In genomic region chr4:148858194-148858593, GRCm38 (mm10) we compare ENCODE assay signal across 15 mouse cellular contexts. TPM values are rescaled to one million over a fixed set of nuclear protein-coding genes. Genes with fewer than 3 reads are reported as not detected.
A peak's percentile ranks its signal among the peaks of the same experiment; 100 is the strongest.
DNase-seq lines count a peak whose midpoint lies in the region; ATAC-seq and TF ChIP-seq lines count a peak whose summit lies in the region.
"Had no signal": no experiment of that assay in that cellular context is flagged by ENCODE, and none has a peak within 500 bp of the region (broad histone marks: within the 10 kb centered on the region; RNA-seq: fewer than 3 reads in every experiment).

No protein-coding gene starts in this region.

- peak; percentile 54 for DNase-seq in adrenal gland, adult 2 months
- no peak for DNase-seq in adrenal gland, postnatal 4 days (ENCODE audit: low spot score in 2 of 2)
- DNase-seq in hindbrain, embryonic 10.5 days (ENCODE audit: low spot score), result peak; percentile 43
- no peak for DNase-seq in hindbrain, postnatal 0 days (ENCODE audit: low spot score)
- peak; percentile 77 for DNase-seq in kidney, adult 2 months
- DNase-seq in lung, postnatal 25 days (ENCODE audit: low spot score), result peak; percentile 44
- DNase-seq in layer of hippocampus, adult 9-11 months, result no peak
- no peak for DNase-seq in spleen, postnatal 14 days (ENCODE audit: low spot score in 2 of 2)
- DNase-seq: cerebellum, adult 8-10 months; gastrocnemius, postnatal 10 days had no signal

- peak overlapping the region; percentile 64 for H3K27ac ChIP-seq in hindbrain, embryonic 10.5 days
- no peak overlapping the region for H3K27ac ChIP-seq in hindbrain, postnatal 0 days
- H3K27ac ChIP-seq in kidney, adult 2 months (ENCODE audit: insufficient read depth, low read depth, low read length), result no peak overlapping the region
- H3K27ac ChIP-seq: limb, embryonic 15.5 days; neural tube, embryonic 12.5 days had no signal

- H3K9me3 ChIP-seq in hindbrain, embryonic 10.5 days, result no peaks in the 10 kb centered on the region
- H3K9me3 ChIP-seq in hindbrain, postnatal 0 days (ENCODE audit: low read length), result no peaks in the 10 kb centered on the region
- H3K9me3 ChIP-seq: G1E; limb, embryonic 15.5 days; megakaryocyte, embryonic 14.5 days; neural tube, embryonic 12.5 days had no signal

- H3K27me3 ChIP-seq in hindbrain, embryonic 10.5 days (ENCODE audit: insufficient read depth, poor library complexity, severe bottlenecking), result peaks cover 95% of the 10 kb centered on the region
- H3K27me3 ChIP-seq in hindbrain, postnatal 0 days (ENCODE audit: insufficient read depth, low read length), result peaks cover 50% of the 10 kb centered on the region
- H3K27me3 ChIP-seq in kidney, adult 2 months (replicated peaks; ENCODE audit: control insufficient read depth, insufficient read depth, low read length), result no peaks in the 10 kb centered on the region

- 41% methylated on average over 7 of the region's 7 CpGs for WGBS in hindbrain, embryonic 10.5 days
- 51% methylated on average over 7 of the region's 7 CpGs for WGBS in hindbrain, postnatal 0 days
- 64% methylated on average over 7 of the region's 7 CpGs for WGBS in kidney, adult 2 months

- peaks cover 85% of the 10 kb centered on the region for H3K4me1 ChIP-seq in hindbrain, embryonic 10.5 days (replicated peaks)
- peaks cover 4% of the 10 kb centered on the region; the same call in 1 of the 2 replicates for H3K4me1 ChIP-seq in hindbrain, postnatal 0 days (ENCODE audit: insufficient read depth, low read length)
- peaks cover 7% of the 10 kb centered on the region; the same call in 1 of the 2 replicates for H3K4me1 ChIP-seq in kidney, adult 2 months (ENCODE audit: control insufficient read depth, insufficient read depth, low read length)
- H3K4me1 ChIP-seq: megakaryocyte, embryonic 14.5 days had no signal

- no peak overlapping the region for H3K9ac ChIP-seq in hindbrain, postnatal 0 days (replicated peaks; ENCODE audit: low read length)
- H3K9ac ChIP-seq: limb, embryonic 15.5 days; neural tube, embryonic 12.5 days had no signal

- H3K4me2 ChIP-seq in hindbrain, postnatal 0 days (ENCODE audit: low read depth, low read length), result no peak overlapping the region
- H3K4me2 ChIP-seq: limb, embryonic 15.5 days; neural tube, embryonic 12.5 days had no signal

- no peak for ATAC-seq in hindbrain, postnatal 0 days
- ATAC-seq: inflammation-experienced regulatory T-cells, adult 6 months had no signal

- no peak for TF ChIP-seq POLR2A in kidney, adult 2 months (IDR thresholded peaks at IDR 0.05; ENCODE audit: low read depth, low read length)

- H3K36me3 ChIP-seq in hindbrain, embryonic 10.5 days, result no peaks in the 10 kb centered on the region
- H3K36me3 ChIP-seq in hindbrain, postnatal 0 days (ENCODE audit: insufficient read depth, low read length), result no peaks in the 10 kb centered on the region
- H3K36me3 ChIP-seq in kidney, adult 2 months (ENCODE audit: control insufficient read depth, insufficient read depth, low read length), result no peaks in the 10 kb centered on the region
- H3K36me3 ChIP-seq: G1E; limb, embryonic 15.5 days; neural tube, embryonic 12.5 days had no signal

- H3K4me3 ChIP-seq in hindbrain, embryonic 10.5 days, result no peak overlapping the region
- no peak overlapping the region for H3K4me3 ChIP-seq in hindbrain, postnatal 0 days (ENCODE audit: low read length)
- H3K4me3 ChIP-seq in kidney, adult 2 months (ENCODE audit: insufficient read depth, low read depth, low read length), result no peak overlapping the region
- H3K4me3 ChIP-seq: limb, embryonic 15.5 days; megakaryocyte, embryonic 14.5 days; neural tube, embryonic 12.5 days had no signal

- TF ChIP-seq CTCF in hindbrain, postnatal 0 days (IDR thresholded peaks at IDR 0.05; ENCODE audit: low read depth), result no peak
- TF ChIP-seq CTCF in kidney, adult 2 months (conservative IDR thresholded peaks at IDR 0.05; ENCODE audit: insufficient read depth, insufficient read length, low read depth, low read length), result no peak

RNA-seq across cellular contexts. Expression of gene Casz1, which starts 54.0 kb away (rescaled TPM):
- 1 to 10 TPM; 4.3 to 7.4 TPM for total RNA-seq in adrenal gland, adult 2 months (2021)
- polyA plus RNA-seq in adrenal gland, adult 2 months (2012; rRNA removed), result 5.5 and 7.9 TPM in 2 replicates
- 10 to 100 TPM; 10.1 to 15.6 TPM for total RNA-seq in adrenal gland, postnatal 4 days (2021)
- polyA plus RNA-seq in hindbrain, embryonic 10.5 days (2016; fragmentation: Nextera tagmentation; extraction: Ambion mirVana), result 13.8 and 14.4 TPM in 2 replicates
- 6.3 and 7.2 TPM in 2 replicates for total RNA-seq in hindbrain, postnatal 0 days (2014; rRNA removed)
- polyA plus RNA-seq in hindbrain, postnatal 0 days (2015; fragmentation: Nextera tagmentation; extraction: Ambion mirVana), result 2.3 and 3.2 TPM in 2 replicates
- polyA plus RNA-seq in kidney, adult 2 months (2012; rRNA removed), result 13.5 and 14.7 TPM in 2 replicates

Comparison
In these comparisons a context has a peak if more than half of its experiments do, and no peak if none do; other contexts are left out.
1. DNase-seq: peak in adrenal gland, adult 2 months (single experiment), hindbrain, embryonic 10.5 days (single experiment), kidney, adult 2 months (single experiment) and lung, postnatal 25 days (single experiment); none in adrenal gland, postnatal 4 days (0 of 2), hindbrain, postnatal 0 days (single experiment), layer of hippocampus, adult 9-11 months (single experiment) and spleen, postnatal 14 days (0 of 2).